Mouse (Mus musculus) mature B cell (primary cell): ENCODE results near the gene Mios.

Experiments
- in situ Hi-C: fragments of 300-500 bp; cut with MboI; formaldehyde crosslinking; loops from 2 replicates; pipeline ENCODE4 v1.14.3; 2019

Mios gene

GRCm38 (mm10) chr6:8278426-8279002 lies 69.5 kb downstream of the Mios start:
- in situ Hi-C loops = loop anchor here (25.0 kb wide), 2 partner anchors 209 to 409 kb away; no protein-coding TSS in a partner anchor

- in situ Hi-C loops = loop anchor here (25.0 kb wide), 2 partner anchors 204 to 404 kb away; no protein-coding TSS in a partner anchor
These were observed 74.2 kb downstream of the Mios start for GRCm38 (mm10) chr6:8283255-8283654.

GRCm38 (mm10) chr6:8285401-8285960 lies 76.5 kb downstream of the Mios start:
- in situ Hi-C loops = loop anchor here (25.0 kb wide), 2 partner anchors 202 to 402 kb away; no protein-coding TSS in a partner anchor
